Mouse (Mus musculus) heart, embryonic 12.5 days (tissue): ENCODE measurements around the gene Gopc. TPM values are rescaled to one million over a fixed set of nuclear protein-coding genes. Genes with fewer than 3 reads are reported as not detected.
A peak's percentile ranks its signal among the peaks of the same experiment; 100 is the strongest.

Source experiments
- ATAC-seq: fragments of 200-750 bp; cut with Nextera tagmentation; 2 replicates; pipeline ENCODE4 v1.8.0; 2017; ENCODE audit warnings: moderate TSS enrichment, moderate library complexity; ENCODE audit not compliant: insufficient number of reproducible peaks, low FRiP score
- H3K27ac ChIP-seq: fragments of 300-500 bp; sonication (generic); 2 replicates; pipeline ENCODE4 v1.5.1; 2016; ENCODE audit warnings: mild to moderate bottlenecking, moderate library complexity; ENCODE audit not compliant: poor library complexity, severe bottlenecking
- H3K27me3 ChIP-seq: fragments of 300-500 bp; sonication (generic); replicated peaks from 2 replicates; pipeline ENCODE4 v1.6.1; 2016; ENCODE audit warnings: mild to moderate bottlenecking, moderate library complexity
- H3K36me3 ChIP-seq: fragments of 300-500 bp; sonication (generic); 2 replicates; pipeline ENCODE4 v1.6.1; 2016; ENCODE audit warnings: mild to moderate bottlenecking, moderate library complexity
- H3K4me1 ChIP-seq: fragments of 300-500 bp; sonication (generic); replicated peaks from 2 replicates; pipeline ENCODE4 v1.6.1; 2016; ENCODE audit warnings: mild to moderate bottlenecking
- H3K4me2 ChIP-seq: fragments of 300-500 bp; sonication (generic); 2 replicates; pipeline ENCODE4 v1.6.1; 2016; ENCODE audit warnings: mild to moderate bottlenecking, moderate library complexity
- H3K4me3 ChIP-seq: fragments of 300-500 bp; sonication (generic); 2 replicates; pipeline ENCODE4 v1.5.1; 2016; ENCODE audit warnings: mild to moderate bottlenecking
- H3K9ac ChIP-seq: fragments of 300-500 bp; sonication (generic); 2 replicates; pipeline ENCODE4 v1.6.1; 2016; ENCODE audit warnings: mild to moderate bottlenecking, moderate library complexity
- H3K9me3 ChIP-seq: fragments of 300-500 bp; sonication (generic); replicated peaks from 2 replicates; pipeline ENCODE4 v1.6.1; 2016; ENCODE audit warnings: mild to moderate bottlenecking, moderate library complexity
- WGBS: fragments of 180-500 bp; shearing (Covaris S2); methylation state at CpG from one replicate; pipeline ENCODE4 v1.1.7; 2016; 5-methylcytosine and 5-hydroxymethylcytosine counted together
- polyA plus RNA-seq: library from polyadenylated mRNA; unstranded; fragments of >200 nt; fragmentation: Nextera tagmentation; extraction: Ambion mirVana; gene quantifications from 2 replicates; pipeline ENCODE4 v1.2.1, GENCODE M21; 2016

The Gopc gene
- 20.2 and 23.3 TPM in 2 replicates for polyA plus RNA-seq

DNA sequence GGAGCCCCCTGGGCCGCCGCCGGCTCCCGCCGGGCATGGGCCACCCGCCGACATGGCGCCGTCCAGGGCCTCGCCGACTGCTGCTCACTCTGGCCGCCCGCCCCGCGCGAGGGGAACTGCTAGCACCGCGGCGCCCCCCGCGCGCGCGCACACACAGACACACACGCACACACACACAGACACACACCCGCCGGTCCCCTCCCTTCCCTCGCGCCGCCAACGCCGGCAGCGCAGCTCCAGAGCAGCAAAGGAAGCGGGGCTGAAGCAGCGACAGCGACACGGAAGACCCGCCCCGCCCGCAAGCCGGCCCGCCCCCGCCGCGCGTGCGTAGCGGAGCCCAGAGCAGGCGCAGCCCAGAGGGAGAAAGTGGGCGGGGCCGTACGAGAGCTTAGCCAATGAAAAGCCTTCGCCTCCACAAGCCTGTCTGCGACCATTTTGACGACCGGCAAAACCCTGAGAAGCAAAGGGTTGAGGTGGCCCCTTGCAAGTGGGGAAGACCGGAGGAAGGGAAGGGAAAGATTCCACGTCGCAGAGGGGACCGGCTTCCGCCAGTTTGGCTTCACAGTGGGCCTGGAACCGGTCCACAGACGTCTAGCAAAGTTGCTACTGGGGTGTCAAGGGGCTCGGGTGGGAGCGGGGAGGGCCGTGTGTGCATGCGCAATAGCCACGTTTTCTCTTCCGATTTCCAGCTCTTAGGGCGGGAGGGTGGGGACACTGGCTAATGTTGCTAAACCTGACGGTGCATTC is at the start of gene Gopc:
TSS of gene Gopc (minus strand) at position 280 of the 747 bp plus-strand sequence.
- H3K4me1 ChIP-seq = peaks cover 3% of the 10 kb centered on the region; the same call in 1 of the 2 replicates
- no peaks in the 10 kb centered on the region for H3K9me3 ChIP-seq
- WGBS = under 1% methylated on average over 67 of the region's 71 CpGs
- H3K27me3 ChIP-seq = no peaks in the 10 kb centered on the region
- H3K9ac ChIP-seq = peak within 1 kb of the TSS; percentile 92
- H3K27ac ChIP-seq = peak within 1 kb of the TSS; percentile 91
- peak within 1 kb of the TSS; percentile 94 for H3K4me2 ChIP-seq
- H3K36me3 ChIP-seq = no peaks in the 10 kb centered on the region
- H3K4me3 ChIP-seq = peak within 1 kb of the TSS; percentile 99
- peak; percentile 98 for ATAC-seq

DNA sequence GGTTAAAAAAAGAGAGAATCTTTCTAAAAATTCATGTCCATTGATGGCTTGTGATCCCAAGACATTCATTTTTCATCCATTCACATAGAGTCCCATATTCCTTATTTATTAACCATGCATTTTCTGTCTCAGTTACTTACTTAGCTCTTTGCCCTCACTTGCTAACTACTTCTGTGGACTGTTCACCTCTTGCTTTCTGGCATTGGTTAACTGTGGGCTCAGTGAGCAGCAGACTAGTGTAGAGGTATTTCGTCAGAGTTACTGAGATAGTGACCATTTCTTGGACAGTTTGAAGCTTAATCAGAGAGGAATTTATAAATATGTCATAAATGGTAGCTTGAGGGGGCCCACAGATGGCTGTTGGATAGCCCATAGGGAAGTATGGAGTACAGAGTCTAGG is 49.0 kb upstream of the Gopc start:
- Histone ChIP-seq H3K4me3 (no peak overlapping the region), H3K9ac (no peak overlapping the region), H3K4me1 (peaks cover 7% of the 10 kb centered on the region), H3K9me3 (no peaks in the 10 kb centered on the region), H3K36me3 (peaks cover 55% of the 10 kb centered on the region), H3K27me3 (no peaks in the 10 kb centered on the region), H3K27ac (no peak overlapping the region), H3K4me2 (no peak overlapping the region)
- 95% methylated on average over 1 of the region's 1 CpGs for WGBS
- no peak for ATAC-seq

DNA sequence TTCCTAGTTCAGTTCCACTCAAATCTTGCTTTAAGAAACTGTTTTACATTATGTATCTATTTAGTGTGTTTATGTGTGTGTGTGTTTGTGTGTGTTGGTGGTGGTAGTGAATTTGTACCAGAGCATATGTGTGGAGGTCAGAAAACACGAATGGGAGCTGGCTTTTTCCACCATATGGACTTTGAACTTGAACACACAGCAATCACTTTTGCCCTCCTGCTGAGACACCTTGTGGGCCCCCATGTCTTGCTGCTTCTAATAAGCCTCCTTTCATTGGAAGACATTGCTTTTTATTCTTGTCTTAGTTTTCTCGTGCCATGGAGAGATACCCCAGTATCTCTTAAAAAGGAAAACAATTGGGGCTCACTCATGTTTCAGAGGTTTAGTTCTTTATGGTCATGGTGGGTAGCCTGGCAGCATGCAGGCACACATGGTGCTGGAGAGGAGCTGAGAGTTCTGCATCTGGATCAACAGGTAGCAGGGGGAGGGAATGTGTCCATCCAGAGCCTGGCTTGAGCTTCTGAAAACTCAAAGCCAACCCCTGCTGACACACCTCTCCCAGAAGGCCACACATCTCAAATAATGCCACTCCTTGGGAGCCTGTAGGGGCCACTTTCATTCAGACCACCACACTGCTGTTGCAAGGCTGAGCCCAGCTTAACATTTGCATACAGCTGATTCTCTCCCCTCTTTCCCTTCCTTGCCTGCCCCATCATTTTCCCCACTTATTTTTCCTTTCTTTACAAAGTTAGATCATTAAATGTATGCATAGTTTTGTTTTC is 45.9 kb upstream of the Gopc start:
- ATAC-seq = no peak
- H3K36me3 ChIP-seq = peaks cover 26% of the 10 kb centered on the region

DNA sequence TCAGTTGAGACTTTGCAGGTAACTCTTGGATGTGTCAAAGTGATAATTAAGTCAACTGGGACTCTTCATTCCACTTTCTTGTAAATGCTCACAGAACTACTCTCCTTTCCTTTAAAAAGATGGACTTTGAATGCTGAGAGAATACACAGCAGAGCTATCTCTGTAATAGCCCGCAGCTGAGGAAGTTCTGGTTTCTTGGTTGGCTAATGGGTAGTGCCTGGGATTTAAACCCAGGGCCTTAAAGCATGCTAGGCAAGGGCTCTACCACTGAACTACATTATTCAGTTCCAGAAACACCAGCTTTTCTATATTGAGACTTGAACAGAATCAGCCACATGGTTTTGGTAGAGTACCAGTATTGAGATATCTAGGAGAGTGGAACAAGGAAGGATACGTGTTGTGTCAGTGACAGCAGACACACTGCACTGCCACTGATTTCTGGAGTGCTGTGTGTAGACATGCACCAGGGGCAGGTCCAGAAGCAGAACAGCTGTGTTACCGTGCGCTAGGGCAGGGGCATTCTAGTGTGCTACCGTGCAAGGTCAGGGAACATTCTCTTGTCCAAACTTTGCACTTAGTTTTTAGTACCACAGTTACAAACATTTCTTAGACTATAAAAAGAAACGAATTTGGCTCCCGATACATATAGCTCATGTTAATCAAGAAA is 44.5 kb upstream of the Gopc start:
- ATAC-seq = no peak
- H3K4me1 ChIP-seq = peaks cover 22% of the 10 kb centered on the region
- no peak overlapping the region for H3K4me2 ChIP-seq
- H3K27ac ChIP-seq = no peak overlapping the region
- peaks cover 16% of the 10 kb centered on the region for H3K36me3 ChIP-seq
- no peaks in the 10 kb centered on the region for H3K9me3 ChIP-seq
- WGBS = 77% methylated on average over 7 of the region's 7 CpGs
- no peak overlapping the region for H3K4me3 ChIP-seq
- no peak overlapping the region for H3K9ac ChIP-seq
- no peaks in the 10 kb centered on the region for H3K27me3 ChIP-seq

More for the DNA sequence above, 45.9 kb upstream of the Gopc start:
- no peak overlapping the region for H3K4me3 ChIP-seq
- H3K4me1 ChIP-seq = peaks cover 11% of the 10 kb centered on the region
- no peak overlapping the region for H3K4me2 ChIP-seq
- H3K27ac ChIP-seq = no peak overlapping the region
- no peaks in the 10 kb centered on the region for H3K9me3 ChIP-seq
- no peaks in the 10 kb centered on the region for H3K27me3 ChIP-seq
- H3K9ac ChIP-seq = no peak overlapping the region
- WGBS = 63% methylated on average over 2 of the region's 2 CpGs

DNA sequence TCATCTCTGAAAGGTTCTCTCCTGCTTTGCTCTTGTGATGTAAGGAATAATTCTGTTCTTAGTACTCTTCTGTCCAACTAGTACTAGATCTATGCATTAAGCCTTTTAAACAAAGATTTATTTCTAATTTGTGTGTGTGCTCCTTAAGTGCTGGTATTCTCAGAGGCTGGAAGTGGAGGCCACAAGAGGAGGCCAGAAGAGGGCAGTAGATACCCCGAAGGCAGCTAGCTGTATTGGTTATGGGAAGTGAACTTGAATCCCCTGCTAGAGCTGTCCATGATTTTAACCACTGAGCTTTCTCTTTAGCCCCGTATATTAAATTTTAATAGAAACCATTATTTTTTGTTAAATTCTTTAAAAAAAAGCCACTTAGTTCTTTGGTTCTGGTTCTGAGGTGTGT is 41.2 kb upstream of the Gopc start:
- Histone ChIP-seq H3K4me2 (no peak overlapping the region), H3K36me3 (no peaks in the 10 kb centered on the region), H3K27ac (no peak overlapping the region), H3K4me3 (no peak overlapping the region), H3K4me1 (peaks cover 42% of the 10 kb centered on the region), H3K9me3 (no peaks in the 10 kb centered on the region), H3K27me3 (no peaks in the 10 kb centered on the region), H3K9ac (no peak overlapping the region)
- 76% methylated on average over 2 of the region's 2 CpGs for WGBS
- ATAC-seq = no peak

DNA sequence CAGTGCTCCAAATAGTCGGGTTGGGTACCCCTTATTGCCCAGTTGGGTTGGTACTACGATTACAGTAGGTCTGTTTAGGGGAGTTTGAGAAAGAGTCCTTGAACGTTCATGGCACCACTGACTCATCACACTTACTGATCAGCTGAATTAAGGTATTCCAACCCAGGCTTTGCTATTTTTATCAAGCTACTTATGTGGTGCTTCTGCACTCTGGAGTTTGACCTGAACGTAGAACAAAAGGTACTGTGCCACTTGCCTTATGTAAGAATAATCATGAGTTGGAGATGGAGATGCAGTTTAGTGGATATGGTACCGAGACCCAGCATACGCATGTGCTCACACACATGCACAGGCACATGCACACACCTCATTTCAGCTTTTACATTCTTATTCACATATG is 39.8 kb upstream of the Gopc start:
- H3K27me3 ChIP-seq = no peaks in the 10 kb centered on the region
- 77% methylated on average over 6 of the region's 6 CpGs for WGBS
- H3K4me1 ChIP-seq = peaks cover 42% of the 10 kb centered on the region
- H3K9ac ChIP-seq = no peak overlapping the region
- no peaks in the 10 kb centered on the region for H3K36me3 ChIP-seq
- H3K9me3 ChIP-seq = no peaks in the 10 kb centered on the region
- ATAC-seq = no peak
- H3K4me2 ChIP-seq = no peak overlapping the region
- no peak overlapping the region for H3K27ac ChIP-seq
- no peak overlapping the region for H3K4me3 ChIP-seq

DNA sequence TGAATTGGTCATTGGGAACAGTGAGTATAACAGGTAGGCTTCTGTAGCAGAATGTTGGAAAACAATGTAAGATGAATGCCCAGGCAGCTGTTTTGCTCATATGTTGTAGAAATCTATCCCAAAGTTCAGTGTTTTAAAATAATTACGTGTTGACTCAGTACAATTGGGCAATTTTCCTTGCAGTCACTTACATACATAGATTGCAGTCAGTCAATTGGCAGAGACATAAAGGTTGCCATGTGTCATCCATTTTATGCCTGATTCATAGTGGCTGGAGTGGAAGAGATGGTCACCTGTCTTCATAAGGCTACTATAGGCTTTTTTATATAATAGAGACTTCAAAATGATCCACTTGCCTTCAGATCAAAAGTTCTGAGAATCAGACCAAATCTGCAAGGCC is 38.6 kb upstream of the Gopc start:
- Histone ChIP-seq H3K27ac (no peak overlapping the region), H3K36me3 (no peaks in the 10 kb centered on the region), H3K9me3 (no peaks in the 10 kb centered on the region), H3K4me2 (no peak overlapping the region), H3K9ac (no peak overlapping the region), H3K4me1 (peaks cover 33% of the 10 kb centered on the region), H3K27me3 (no peaks in the 10 kb centered on the region), H3K4me3 (no peak overlapping the region)
- 96% methylated on average over 1 of the region's 1 CpGs for WGBS
- no peak for ATAC-seq

DNA sequence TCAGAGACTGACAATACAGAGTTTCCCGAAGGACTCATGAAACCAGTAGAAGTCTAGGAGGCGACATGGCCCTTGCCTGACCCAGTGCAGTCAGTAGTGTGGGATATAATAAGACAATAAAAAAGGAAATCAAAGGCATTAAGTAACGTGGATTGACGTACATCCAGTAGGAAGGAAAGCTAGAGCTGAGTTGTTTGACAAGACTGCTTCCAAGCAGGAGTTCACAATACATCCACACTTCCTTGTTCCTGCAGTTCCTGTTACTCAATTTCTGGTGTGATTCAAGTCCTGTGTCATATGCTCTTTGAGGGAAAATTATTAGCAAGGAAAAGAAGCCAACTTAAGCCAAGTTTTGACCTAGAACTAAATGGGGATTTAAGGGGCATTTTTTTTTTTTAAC is 37.5 kb upstream of the Gopc start:
- Histone ChIP-seq H3K9me3 (no peaks in the 10 kb centered on the region), H3K4me3 (peak overlapping the region; percentile 82; the same call in 1 of the 2 replicates), H3K36me3 (no peaks in the 10 kb centered on the region), H3K9ac (no peak overlapping the region), H3K4me1 (peaks cover 33% of the 10 kb centered on the region), H3K4me2 (peak overlapping the region; percentile 87), H3K27me3 (no peaks in the 10 kb centered on the region), H3K27ac (no peak overlapping the region)
- WGBS = 76% methylated on average over 4 of the region's 4 CpGs
- no peak for ATAC-seq

DNA sequence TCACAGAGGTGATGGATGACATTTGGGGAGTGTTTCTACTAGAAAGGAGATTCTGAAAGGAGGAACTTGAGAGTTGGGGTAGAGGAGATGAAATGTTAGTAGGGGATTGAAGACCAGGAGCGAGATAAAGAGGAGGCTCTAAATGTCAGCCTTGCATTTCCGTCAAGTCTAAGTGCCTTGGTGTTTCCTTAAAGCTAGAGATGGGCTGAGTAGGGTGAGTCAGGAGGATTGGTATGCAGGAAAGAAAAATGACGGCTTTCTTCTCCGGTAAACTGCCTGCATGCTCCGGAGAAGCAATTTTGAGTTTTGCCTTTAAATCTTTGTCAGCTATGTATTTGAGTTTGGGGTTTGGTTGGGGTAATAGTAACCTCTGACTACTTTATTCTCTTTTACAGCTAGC is 37.0 kb upstream of the Gopc start:
- Histone ChIP-seq H3K27ac (no peak overlapping the region), H3K4me3 (peak overlapping the region; percentile 82), H3K4me2 (peak overlapping the region; percentile 87), H3K36me3 (no peaks in the 10 kb centered on the region), H3K9ac (peak overlapping the region; percentile 85), H3K4me1 (peaks cover 33% of the 10 kb centered on the region), H3K27me3 (no peaks in the 10 kb centered on the region), H3K9me3 (no peaks in the 10 kb centered on the region)
- 31% methylated on average over 5 of the region's 5 CpGs for whole genome bisulfite sequencing
- no peak for ATAC-seq

DNA sequence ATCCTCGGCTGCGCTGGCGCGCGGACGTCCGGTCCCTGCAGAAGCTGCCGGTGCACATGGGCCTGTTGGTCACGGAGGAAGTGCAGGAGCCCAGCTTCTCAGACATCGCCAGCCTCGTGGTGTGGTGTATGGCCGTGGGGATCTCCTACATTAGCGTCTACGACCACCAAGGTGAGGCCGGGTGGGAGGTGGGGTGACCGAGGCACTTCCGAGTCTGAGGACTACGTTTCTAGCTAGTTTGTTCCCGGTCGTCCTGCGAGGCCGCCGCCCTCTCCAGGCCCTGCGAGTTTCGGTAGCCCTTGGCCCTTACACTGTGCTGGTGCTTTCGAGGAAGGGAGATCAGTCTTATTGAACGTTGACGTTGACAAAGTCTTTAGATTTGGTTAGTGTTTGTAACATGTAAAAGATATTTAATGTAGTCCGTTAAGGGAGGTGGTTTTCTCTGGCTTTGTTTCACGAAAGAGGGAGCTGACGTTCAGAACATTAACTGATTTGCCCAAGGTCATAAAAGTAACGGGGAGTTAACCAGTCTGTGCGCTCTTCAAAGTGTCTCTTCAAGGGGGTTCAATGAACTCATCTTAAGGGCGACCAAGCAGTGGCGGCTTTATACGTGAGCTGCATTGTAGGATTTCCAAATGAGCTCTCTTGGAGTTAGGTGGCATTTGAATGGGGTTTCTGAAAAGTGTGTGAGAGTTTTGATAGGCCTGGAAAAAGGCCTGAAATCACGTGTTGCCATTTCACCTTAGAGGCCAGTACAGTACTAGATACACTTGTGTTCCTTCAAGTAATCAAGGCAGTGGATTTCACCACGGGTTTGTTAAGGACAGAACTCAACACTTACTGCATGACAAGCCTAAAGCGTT is 36.3 kb upstream of the Gopc start:
- peak overlapping the region; percentile 82 for H3K4me3 ChIP-seq
- no peaks in the 10 kb centered on the region for H3K27me3 ChIP-seq
- no peaks in the 10 kb centered on the region for H3K36me3 ChIP-seq
- peak overlapping the region; percentile 87 for H3K4me2 ChIP-seq
- peak overlapping the region; percentile 85 for H3K9ac ChIP-seq
- ATAC-seq = peak; percentile 34
- no peaks in the 10 kb centered on the region for H3K9me3 ChIP-seq
- peak overlapping the region; percentile 90 for H3K27ac ChIP-seq
- 1% methylated on average over 39 of the region's 39 CpGs for WGBS
- H3K4me1 ChIP-seq = peaks cover 33% of the 10 kb centered on the region
